Mouse (Mus musculus) midbrain, embryonic 11.5 days (tissue): ENCODE results near the gene 1700061G19Rik. TPM values are rescaled to one million over a fixed set of nuclear protein-coding genes. Genes with fewer than 3 reads are reported as not detected.
"Not testable (repeated sequence)": the region's sequence is repeated elsewhere in the genome, so short reads cannot be mapped to it uniquely, and the experiment has no call there.

ENCODE experiments used
- ATAC-seq: fragments of 200-750 bp; cut with Nextera tagmentation; 2 replicates; pipeline ENCODE4 v1.8.0; 2017; ENCODE audit warnings: moderate TSS enrichment, moderate library complexity; ENCODE audit not compliant: low FRiP score
- DNase-seq: peaks from one replicate; pipeline ENCODE4 v3.0.0; 2015; ENCODE audit warnings: low spot score; ENCODE audit errors: missing footprints
- H3K27ac ChIP-seq: fragments of 300-500 bp; sonication (generic); 2 replicates; pipeline ENCODE4 v1.5.1; 2014; ENCODE audit warnings: low read depth, low read length
- H3K27me3 ChIP-seq: fragments of 300-500 bp; sonication (generic); 2 replicates; pipeline ENCODE4 v1.6.1; 2014; ENCODE audit warnings: mild to moderate bottlenecking, low read length, moderate library complexity, mixed read lengths; ENCODE audit not compliant: control insufficient read depth, insufficient read depth
- H3K36me3 ChIP-seq: fragments of 300-500 bp; sonication (generic); 2 replicates; pipeline ENCODE4 v1.6.1; 2014; ENCODE audit warnings: mild to moderate bottlenecking, low read length, moderate library complexity, mixed read lengths; ENCODE audit not compliant: control insufficient read depth, insufficient read depth
- H3K4me1 ChIP-seq: fragments of 300-500 bp; sonication (generic); 2 replicates; pipeline ENCODE4 v1.6.1; 2014; ENCODE audit warnings: low read length; ENCODE audit not compliant: control insufficient read depth, insufficient read depth
- H3K4me2 ChIP-seq: fragments of 300-500 bp; sonication (generic); 2 replicates; pipeline ENCODE4 v1.6.1; 2014; ENCODE audit warnings: mild to moderate bottlenecking, moderate library complexity
- H3K4me3 ChIP-seq: fragments of 300-500 bp; sonication (generic); 2 replicates; pipeline ENCODE4 v1.5.1; 2014; ENCODE audit warnings: low read depth, low read length
- H3K9ac ChIP-seq: fragments of 300-500 bp; sonication (generic); 2 replicates; pipeline ENCODE4 v1.6.1; 2014; ENCODE audit warnings: low read length
- H3K9me3 ChIP-seq: fragments of 300-500 bp; sonication (generic); 2 replicates; pipeline ENCODE4 v1.6.1; 2016; ENCODE audit warnings: low read length; ENCODE audit not compliant: control insufficient read depth
- WGBS: fragments of 180-500 bp; shearing (Covaris S2); extraction: QIAGEN DNeasy Blood & Tissue Kit; methylation state at CpG from one replicate; pipeline ENCODE4 v1.1.7; 2014; 5-methylcytosine and 5-hydroxymethylcytosine counted together
- polyA plus RNA-seq: library from polyadenylated mRNA; unstranded; fragments of >200 nt; fragmentation: Nextera tagmentation; extraction: Ambion mirVana; gene quantifications from 2 replicates; pipeline ENCODE4 v1.2.1, GENCODE M21; 2014

The 1700061G19Rik gene
- polyA plus RNA-seq, 1 experiment from 2014 or later = 0.25 TPM

DNA sequence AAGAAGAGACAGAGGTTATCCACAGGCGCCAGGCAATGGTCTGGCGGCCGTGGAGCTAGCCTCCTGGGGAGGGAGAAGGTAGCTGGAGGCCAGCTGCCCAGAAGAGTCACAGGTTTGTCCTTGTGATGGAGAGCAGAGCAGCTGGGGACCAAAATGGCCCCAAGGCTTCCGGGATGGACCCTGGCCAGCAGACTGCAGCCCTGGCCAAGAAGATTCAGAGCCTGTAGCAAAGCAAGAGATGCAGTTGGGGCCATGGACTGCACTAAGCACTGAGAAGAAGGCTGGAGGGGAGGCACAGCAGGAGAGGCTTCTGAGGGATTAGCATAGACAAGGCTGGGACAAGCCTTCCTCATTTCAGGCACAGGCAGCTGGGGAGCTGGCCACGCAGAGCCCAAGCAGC is 27.4 kb downstream of the 1700061G19Rik start:
- H3K36me3 ChIP-seq = peaks cover 28% of the 10 kb centered on the region
- 83% methylated on average over 5 of the region's 5 CpGs for WGBS
- no peak overlapping the region for H3K4me3 ChIP-seq
- H3K27ac ChIP-seq = no peak overlapping the region
- H3K9ac ChIP-seq = no peak overlapping the region
- no peak for ATAC-seq
- H3K4me2 ChIP-seq = no peak overlapping the region
- DNase-seq = peak; percentile 69
- H3K9me3 ChIP-seq = no peaks in the 10 kb centered on the region
- no peaks in the 10 kb centered on the region for H3K27me3 ChIP-seq
- no peaks in the 10 kb centered on the region for H3K4me1 ChIP-seq

DNA sequence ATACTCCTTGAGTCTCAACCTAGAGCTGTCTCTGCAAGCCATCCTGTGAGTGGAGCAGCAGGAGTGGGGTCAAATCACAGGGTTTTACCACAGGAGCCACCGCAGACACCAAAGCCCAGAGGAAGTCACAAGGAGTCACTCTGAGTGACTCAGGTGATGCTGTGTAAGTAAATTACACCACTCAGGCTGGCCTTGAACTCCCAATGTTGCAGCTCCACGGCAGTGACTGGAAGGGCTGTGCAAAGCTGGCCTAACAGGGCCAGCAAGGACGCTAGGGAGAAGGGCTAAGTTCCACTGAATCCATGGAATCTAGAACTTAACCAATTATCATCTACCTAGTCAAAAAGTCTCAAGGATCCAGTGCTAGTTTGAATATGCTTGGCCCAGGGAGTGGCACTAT is 30.9 kb downstream of the 1700061G19Rik start:
- H3K27me3 ChIP-seq = no peaks in the 10 kb centered on the region
- no peak overlapping the region for H3K9ac ChIP-seq
- DNase-seq (peak; percentile 66), ATAC-seq (no peak)
- no peak overlapping the region for H3K4me3 ChIP-seq
- H3K4me1 ChIP-seq = no peaks in the 10 kb centered on the region
- H3K27ac ChIP-seq = no peak overlapping the region
- no peaks in the 10 kb centered on the region for H3K9me3 ChIP-seq
- WGBS = 93% methylated on average over 3 of the region's 3 CpGs
- peaks cover 15% of the 10 kb centered on the region; the same call in 1 of the 2 replicates for H3K36me3 ChIP-seq
- no peak overlapping the region for H3K4me2 ChIP-seq

DNA sequence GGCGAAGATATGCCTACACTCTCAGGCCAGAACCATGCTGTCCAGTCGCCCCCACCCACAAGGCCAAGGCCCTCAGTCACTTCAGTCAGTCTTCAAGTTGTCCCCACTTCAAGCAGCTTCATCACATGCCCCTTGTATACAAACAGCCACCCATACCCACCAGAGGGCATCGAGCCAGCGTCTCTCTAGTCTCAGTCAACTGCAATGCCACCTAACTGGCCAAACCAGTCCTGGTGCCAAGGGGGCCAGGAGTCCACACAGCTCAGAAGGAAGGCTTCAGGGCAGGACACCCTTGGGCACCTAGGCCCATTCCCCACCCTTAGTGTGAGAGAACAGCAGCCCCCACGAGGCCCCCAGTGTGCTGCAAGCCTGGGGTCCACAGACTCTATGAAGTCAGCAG is 31.8 kb downstream of the 1700061G19Rik start:
- ATAC-seq (no peak), DNase-seq (peak; percentile 44)
- Histone ChIP-seq H3K4me1 (no peaks in the 10 kb centered on the region), H3K9ac (no peak overlapping the region), H3K36me3 (peaks cover 12% of the 10 kb centered on the region; the same call in 1 of the 2 replicates), H3K27me3 (no peaks in the 10 kb centered on the region), H3K4me3 (no peak overlapping the region), H3K27ac (no peak overlapping the region), H3K4me2 (no peak overlapping the region), H3K9me3 (no peaks in the 10 kb centered on the region)
- WGBS = 96% methylated on average over 5 of the region's 5 CpGs

- no peaks in the 10 kb centered on the region for H3K9me3 ChIP-seq
- no peaks in the 10 kb centered on the region for H3K27me3 ChIP-seq
- WGBS = 83% methylated on average over 9 of the region's 9 CpGs
Observed at GRCm38 (mm10) chr17:56907887-56908286, 32.6 kb downstream of the 1700061G19Rik start.

DNA sequence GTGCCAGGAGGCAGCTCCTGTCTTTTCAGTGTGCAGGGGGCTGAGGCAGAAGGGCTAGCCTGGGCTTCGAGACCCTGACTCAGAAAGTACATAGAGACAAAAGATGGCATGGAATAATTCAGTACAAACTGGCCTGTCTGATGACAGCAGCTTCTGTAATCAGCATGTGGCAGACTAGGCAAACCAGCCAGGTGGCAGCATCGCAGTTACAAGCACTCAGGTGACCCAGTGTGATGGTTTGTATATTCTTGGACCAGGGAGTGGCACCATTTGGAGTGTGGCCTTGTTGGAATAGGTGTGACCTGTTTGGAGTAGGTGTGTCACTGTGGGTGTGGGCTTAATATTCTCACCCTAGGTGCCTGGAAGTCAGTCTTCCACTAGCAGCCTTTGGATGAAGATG is 34.5 kb downstream of the 1700061G19Rik start:
- not testable (repeated sequence) for H3K27me3 ChIP-seq, H3K4me3 ChIP-seq, H3K4me2 ChIP-seq, H3K4me1 ChIP-seq, H3K9me3 ChIP-seq, H3K27ac ChIP-seq, ATAC-seq, H3K9ac ChIP-seq
- WGBS = 96% methylated on average over 2 of the region's 2 CpGs
- DNase-seq = peak; percentile 1
- peaks cover 13% of the 10 kb centered on the region for H3K36me3 ChIP-seq

More at GRCm38 (mm10) chr17:56907887-56908286, 32.6 kb downstream of the 1700061G19Rik start:
- no peak for ATAC-seq
- DNase-seq = no peak
- H3K4me3 ChIP-seq = no peak overlapping the region
- no peaks in the 10 kb centered on the region for H3K4me1 ChIP-seq
- H3K4me2 ChIP-seq = no peak overlapping the region
- H3K36me3 ChIP-seq = peaks cover 8% of the 10 kb centered on the region; the same call in 1 of the 2 replicates
- H3K9ac ChIP-seq = no peak overlapping the region
- no peak overlapping the region for H3K27ac ChIP-seq

DNA sequence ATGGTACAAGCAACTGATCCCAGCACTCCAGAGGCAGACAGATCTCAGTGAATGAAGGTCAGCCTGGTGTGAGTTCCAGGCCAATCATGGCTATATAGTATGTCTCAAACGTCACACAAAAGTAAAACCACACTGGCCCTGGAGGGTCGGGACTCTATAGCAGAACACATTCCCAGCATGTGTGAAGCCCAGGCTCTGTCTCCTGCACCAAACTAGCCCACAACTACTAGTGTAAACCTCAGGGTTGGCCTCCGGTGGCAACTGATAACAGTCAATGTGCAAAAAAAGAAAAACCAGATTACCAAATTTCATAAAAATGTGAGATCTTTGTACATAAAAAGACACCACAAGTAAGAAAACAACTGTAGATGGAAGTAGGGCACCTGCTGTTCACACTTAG is 37.7 kb downstream of the 1700061G19Rik start:
- Histone ChIP-seq H3K4me2 (no peak overlapping the region), H3K36me3 (peaks cover 18% of the 10 kb centered on the region), H3K9me3 (no peaks in the 10 kb centered on the region), H3K27ac (no peak overlapping the region), H3K4me1 (no peaks in the 10 kb centered on the region), H3K9ac (no peak overlapping the region), H3K27me3 (no peaks in the 10 kb centered on the region), H3K4me3 (no peak overlapping the region)
- DNase-seq (peak; percentile 41), ATAC-seq (no peak)
- WGBS = 88% methylated on average over 3 of the region's 3 CpGs

- H3K4me3 ChIP-seq = no peak overlapping the region
- peaks cover 18% of the 10 kb centered on the region for H3K36me3 ChIP-seq
- H3K4me1 ChIP-seq = no peaks in the 10 kb centered on the region
- no peak for ATAC-seq
- H3K27me3 ChIP-seq = no peaks in the 10 kb centered on the region
- no peak overlapping the region for H3K27ac ChIP-seq
- H3K9me3 ChIP-seq = no peaks in the 10 kb centered on the region
- H3K9ac ChIP-seq = no peak overlapping the region
- H3K4me2 ChIP-seq = no peak overlapping the region
- peak; percentile 69 for DNase-seq
Observed at GRCm38 (mm10) chr17:56913444-56913843, 38.2 kb downstream of the 1700061G19Rik start.

GRCm38 (mm10) chr17:56917166-56917565 is 41.9 kb downstream of the 1700061G19Rik start:
- Histone ChIP-seq H3K4me2 (no peak overlapping the region), H3K27me3 (no peaks in the 10 kb centered on the region), H3K9me3 (no peaks in the 10 kb centered on the region), H3K27ac (no peak overlapping the region), H3K9ac (no peak overlapping the region), H3K36me3 (peaks cover 28% of the 10 kb centered on the region), H3K4me3 (no peak overlapping the region), H3K4me1 (no peaks in the 10 kb centered on the region)
- DNase-seq (peak; percentile 21), ATAC-seq (no peak)
- 91% methylated on average over 2 of the region's 2 CpGs for WGBS

DNA sequence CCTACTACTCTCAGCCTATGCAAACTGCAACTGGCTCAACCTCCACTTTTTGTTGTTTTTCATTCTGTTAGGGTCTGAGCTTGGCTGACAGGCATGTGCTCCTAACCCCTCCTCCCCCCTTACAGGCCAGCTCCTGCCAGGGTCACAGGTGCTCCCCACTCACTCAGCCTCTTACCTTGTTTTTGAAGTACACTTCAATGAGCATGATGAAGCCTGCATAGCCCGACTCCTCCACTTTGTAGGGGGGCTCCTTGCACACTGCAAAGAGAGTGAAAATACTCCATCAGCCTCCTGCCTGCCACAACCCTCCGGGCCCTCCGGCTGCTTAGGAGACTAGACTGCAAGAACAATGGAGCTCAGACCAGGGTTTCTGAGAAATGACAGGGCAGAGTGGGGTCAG is 44.4 kb downstream of the 1700061G19Rik start:
- peaks cover 29% of the 10 kb centered on the region for H3K36me3 ChIP-seq
- 89% methylated on average over 3 of the region's 3 CpGs for WGBS

DNA sequence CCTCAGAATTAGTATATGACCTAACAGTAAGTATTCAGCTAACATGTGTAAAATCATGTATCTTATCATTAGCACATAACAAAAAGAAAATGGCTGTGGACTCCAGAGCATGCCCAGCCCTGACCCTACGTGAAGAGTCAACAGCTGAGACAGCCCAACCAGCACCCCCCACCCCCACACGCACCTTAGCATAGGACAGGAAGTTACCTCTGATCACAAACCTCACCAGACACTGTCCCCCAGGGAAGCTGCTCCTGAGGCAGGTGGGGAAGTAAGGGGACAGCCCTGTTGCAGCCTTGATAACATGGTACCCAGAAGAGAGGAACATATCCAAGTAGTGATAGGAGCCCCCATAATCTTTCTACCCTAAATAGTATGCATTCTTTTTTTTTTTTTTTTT is 50.7 kb downstream of the 1700061G19Rik start:
- Histone ChIP-seq H3K27ac (no peak overlapping the region), H3K4me2 (no peak overlapping the region), H3K4me3 (no peak overlapping the region), H3K9ac (no peak overlapping the region), H3K27me3 (no peaks in the 10 kb centered on the region), H3K36me3 (peaks cover 20% of the 10 kb centered on the region), H3K4me1 (no peaks in the 10 kb centered on the region), H3K9me3 (no peaks in the 10 kb centered on the region)
- no peak for ATAC-seq
- WGBS = 94% methylated on average over 2 of the region's 2 CpGs
- no peak for DNase-seq

More for the DNA sequence above, 44.4 kb downstream of the 1700061G19Rik start:
- no peaks in the 10 kb centered on the region for H3K27me3 ChIP-seq
- no peaks in the 10 kb centered on the region for H3K9me3 ChIP-seq
- DNase-seq (no peak), ATAC-seq (no peak)
- H3K9ac ChIP-seq = no peak overlapping the region
- H3K4me3 ChIP-seq = no peak overlapping the region
- H3K4me2 ChIP-seq = no peak overlapping the region
- no peak overlapping the region for H3K27ac ChIP-seq
- no peaks in the 10 kb centered on the region for H3K4me1 ChIP-seq
